In the genomic region with DNA sequence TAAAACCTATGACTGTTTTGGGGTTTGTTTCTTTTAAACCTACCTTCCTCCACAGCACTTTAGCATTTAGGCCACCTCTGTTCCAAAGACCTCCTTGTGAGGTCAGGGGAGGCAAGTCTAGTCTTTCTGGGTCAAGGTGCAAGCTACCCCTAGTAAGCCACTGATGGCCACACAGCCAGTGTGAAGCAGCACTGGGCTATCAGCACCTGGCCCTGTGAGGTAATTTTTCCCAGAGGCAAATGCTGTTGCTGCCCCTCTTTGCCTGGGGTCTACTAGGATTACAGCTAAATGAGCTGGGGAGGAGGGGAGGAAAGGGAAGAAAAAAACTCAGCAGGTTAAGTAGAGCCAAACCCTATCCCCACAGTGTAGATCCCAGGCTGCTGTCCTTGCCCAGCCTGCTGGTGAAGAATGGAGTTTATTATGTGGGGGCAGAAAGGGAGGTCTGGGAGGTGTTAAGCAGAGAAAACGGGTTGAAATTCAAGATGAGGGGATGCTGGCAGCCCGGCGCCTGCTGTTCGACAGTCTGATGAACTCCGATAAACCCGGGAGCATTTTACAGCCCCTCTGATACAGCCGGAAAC, we compare ENCODE assay signal across 23 mouse cellular contexts.
DNase-seq lines count a peak whose midpoint lies in the region; ATAC-seq and TF ChIP-seq lines count a peak whose summit lies in the region.
"Had no signal": no experiment of that assay in that cellular context is flagged by ENCODE, and none has a peak within 500 bp of the region (broad histone marks: within the 10 kb centered on the region; RNA-seq: fewer than 3 reads in every experiment).

No protein-coding gene starts in this region.

- 0 out of 2 replicates have a peak overlapping the region, but pooled peaks have one; percentile 37 for H3K27ac ChIP-seq in forebrain, embryonic 10.5 days
- no peak overlapping the region for H3K27ac ChIP-seq in forebrain, postnatal 0 days (ENCODE audit: low read depth, low read length)
- H3K27ac ChIP-seq in neural tube, embryonic 12.5 days, result no peak overlapping the region
- H3K27ac ChIP-seq in limb, embryonic 11.5 days (replicated peaks; ENCODE audit: low read depth, low read length), result no peak overlapping the region
- H3K27ac ChIP-seq: gastrocnemius, adult 2 months; hindbrain, embryonic 15.5 days; neural tube, embryonic 13.5 days; stomach, embryonic 15.5 days had no signal

- H3K4me1 ChIP-seq in forebrain, embryonic 10.5 days, result peaks cover 29% of the 10 kb centered on the region
- H3K4me1 ChIP-seq in forebrain, postnatal 0 days (ENCODE audit: insufficient read depth), result no peaks in the 10 kb centered on the region
- peaks cover 15% of the 10 kb centered on the region for H3K4me1 ChIP-seq in neural tube, embryonic 12.5 days
- H3K4me1 ChIP-seq in limb, embryonic 11.5 days (ENCODE audit: control insufficient read depth, insufficient read depth, low read length), result peaks cover 9% of the 10 kb centered on the region
- H3K4me1 ChIP-seq: hindbrain, embryonic 15.5 days; stomach, embryonic 15.5 days had no signal

- no peak for ATAC-seq in forebrain, postnatal 0 days
- no peak for ATAC-seq in neural tube, embryonic 12.5 days (ENCODE audit: low FRiP score, low read depth)
- peak; percentile 40 for ATAC-seq in limb, embryonic 11.5 days (ENCODE audit: insufficient number of reproducible peaks, low FRiP score, low TSS enrichment, low read depth)
- no peak for ATAC-seq in CD4-positive, CD25-positive, alpha-beta regulatory T cell, adult 4 months
- ATAC-seq: Patski had no signal

- no peaks in the 10 kb centered on the region for H3K27me3 ChIP-seq in forebrain, embryonic 10.5 days (ENCODE audit: poor library complexity, severe bottlenecking)
- H3K27me3 ChIP-seq in forebrain, postnatal 0 days (ENCODE audit: insufficient read depth, low read length), result no peaks in the 10 kb centered on the region
- no peaks in the 10 kb centered on the region for H3K27me3 ChIP-seq in neural tube, embryonic 12.5 days (replicated peaks)
- no peaks in the 10 kb centered on the region for H3K27me3 ChIP-seq in limb, embryonic 11.5 days (ENCODE audit: control insufficient read depth, insufficient read depth, low read length)
- H3K27me3 ChIP-seq: hindbrain, embryonic 15.5 days; Patski; stomach, embryonic 15.5 days had no signal

- no peak for DNase-seq in forebrain, embryonic 10.5 days (ENCODE audit: extremely low spot score, low spot score)
- DNase-seq in forebrain, postnatal 0 days, result no peak
- no peak for DNase-seq in neural tube, embryonic 10.5 days (ENCODE audit: extremely low spot score, low spot score)
- DNase-seq in limb, embryonic 11.5 days (ENCODE audit: low spot score), result no peak
- DNase-seq in gastrocnemius, postnatal 14 days, result no peak
- DNase-seq in heart, postnatal 25 days (ENCODE audit: low spot score), result no peak
- DNase-seq: adrenal gland, postnatal 36 days; cerebellum, adult 9-10 months; gastrocnemius, adult 2 months; heart, adult 18-20 months; heart, postnatal 36 days; kidney, postnatal 10 days; lung, postnatal 4 days; midbrain, embryonic 14.5 days; right cerebral cortex, postnatal 4 days; thymus, postnatal 25 days had no signal

- no peaks in the 10 kb centered on the region for H3K36me3 ChIP-seq in forebrain, embryonic 10.5 days (replicated peaks)
- H3K36me3 ChIP-seq in forebrain, postnatal 0 days (ENCODE audit: insufficient read depth), result no peaks in the 10 kb centered on the region
- H3K36me3 ChIP-seq in neural tube, embryonic 12.5 days, result no peaks in the 10 kb centered on the region
- H3K36me3 ChIP-seq in limb, embryonic 11.5 days (ENCODE audit: control insufficient read depth, insufficient read depth, low read length), result no peaks in the 10 kb centered on the region
- H3K36me3 ChIP-seq: G1E; hindbrain, embryonic 15.5 days; neural tube, embryonic 13.5 days; stomach, embryonic 15.5 days had no signal

- TF ChIP-seq CTCF in forebrain, postnatal 0 days (IDR thresholded peaks at IDR 0.05; ENCODE audit: low read depth), result no peak

- no peak overlapping the region for H3K4me3 ChIP-seq in forebrain, embryonic 10.5 days
- no peak overlapping the region for H3K4me3 ChIP-seq in forebrain, postnatal 0 days (ENCODE audit: low read depth, low read length)
- no peak overlapping the region for H3K4me3 ChIP-seq in neural tube, embryonic 12.5 days
- H3K4me3 ChIP-seq in limb, embryonic 11.5 days (ENCODE audit: low read depth, low read length), result no peak overlapping the region
- H3K4me3 ChIP-seq: gastrocnemius, adult 2 months; hindbrain, embryonic 15.5 days; neural tube, embryonic 13.5 days; stomach, embryonic 15.5 days had no signal

- intact Hi-C loops in gastrocnemius, postnatal 14 days (cut with DNase I; ENCODE audit: low total_unique reads), result no loop called here
- intact Hi-C loops in heart, postnatal 25 days (cut with DNase I), result no loop called here

- H3K4me2 ChIP-seq in forebrain, postnatal 0 days (ENCODE audit: low read depth), result no peak overlapping the region
- 0 out of 2 replicates have a peak overlapping the region, but pooled peaks have one; percentile 4 for H3K4me2 ChIP-seq in neural tube, embryonic 12.5 days (replicated peaks)
- H3K4me2 ChIP-seq in limb, embryonic 11.5 days (ENCODE audit: low read depth, severe bottlenecking), result peak overlapping the region; percentile 26
- H3K4me2 ChIP-seq: hindbrain, embryonic 15.5 days; neural tube, embryonic 13.5 days; stomach, embryonic 15.5 days had no signal

- no peaks in the 10 kb centered on the region for H3K9me3 ChIP-seq in forebrain, embryonic 10.5 days
- H3K9me3 ChIP-seq in forebrain, postnatal 0 days (ENCODE audit: low read length), result no peaks in the 10 kb centered on the region
- H3K9me3 ChIP-seq in neural tube, embryonic 12.5 days, result no peaks in the 10 kb centered on the region
- H3K9me3 ChIP-seq in limb, embryonic 11.5 days (ENCODE audit: control insufficient read depth, low read length), result no peaks in the 10 kb centered on the region
- H3K9me3 ChIP-seq: G1E; hindbrain, embryonic 15.5 days; neural tube, embryonic 13.5 days; stomach, embryonic 15.5 days had no signal

- H3K9ac ChIP-seq in forebrain, postnatal 0 days, result no peak overlapping the region
- no peak overlapping the region for H3K9ac ChIP-seq in neural tube, embryonic 12.5 days
- H3K9ac ChIP-seq in limb, embryonic 11.5 days (ENCODE audit: low read length), result no peak overlapping the region
- H3K9ac ChIP-seq: hindbrain, embryonic 15.5 days; neural tube, embryonic 13.5 days; stomach, embryonic 15.5 days had no signal

- WGBS in forebrain, embryonic 10.5 days, result 49% methylated on average over 7 of the region's 7 CpGs
- WGBS in forebrain, postnatal 0 days, result 42% methylated on average over 7 of the region's 7 CpGs
- WGBS in neural tube, embryonic 12.5 days, result 41% methylated on average over 7 of the region's 7 CpGs
- WGBS in limb, embryonic 11.5 days, result 23% methylated on average over 7 of the region's 7 CpGs
